Mouse (Mus musculus): ENCODE data around the gene Lpp. TPM values are rescaled to one million over a fixed set of nuclear protein-coding genes. Genes with fewer than 3 reads are reported as not detected.

The Lpp gene
- polyA plus RNA-seq, 1 experiment from 2014 or later = 23.0 TPM

DNA sequence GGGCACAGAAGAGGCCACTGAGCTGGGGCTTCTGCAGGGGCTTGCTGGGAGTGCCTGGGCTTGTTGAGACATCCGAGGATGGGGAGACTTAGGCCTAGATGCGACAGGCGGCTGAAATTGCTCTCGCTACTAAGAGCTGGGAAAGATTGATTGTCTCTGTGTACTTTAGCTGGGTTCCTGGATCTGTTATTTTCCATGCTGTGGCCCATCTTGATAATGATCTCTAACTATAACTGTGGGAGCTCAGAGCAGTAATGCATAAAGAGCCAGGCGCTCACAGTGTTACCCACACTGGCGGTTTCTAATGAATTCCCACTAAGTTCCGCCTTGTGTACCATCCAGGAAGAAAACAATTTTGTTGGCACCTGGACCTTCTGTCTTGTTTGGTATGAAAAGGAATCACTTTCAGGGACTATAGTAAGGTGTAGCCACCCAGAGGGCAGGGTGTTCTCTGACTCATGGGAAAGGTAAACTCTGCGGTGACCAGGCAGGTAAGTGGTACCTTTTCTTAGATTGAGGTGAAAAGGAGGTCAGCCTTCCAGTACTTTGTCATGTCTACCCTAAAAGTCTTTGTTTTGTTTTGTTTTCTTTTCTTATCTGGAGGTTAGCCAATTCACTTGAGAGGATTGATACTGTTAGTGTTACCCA, 10.6 kb downstream of the Lpp start:
- Histone ChIP-seq H3K4me1 (peaks cover 5% of the 10 kb centered on the region; the same call in 1 of the 2 replicates), H3K9me3 (replicated peaks) (peaks cover 15% of the 10 kb centered on the region), H3K36me3 (peaks cover 18% of the 10 kb centered on the region; the same call in 1 of the 2 replicates), H3K27ac (replicated peaks) (no peak overlapping the region), H3K4me3 (no peak overlapping the region), H3K27me3 (ENCODE audit: low read depth, poor library complexity, severe bottlenecking) (no peaks in the 10 kb centered on the region)
- DNase-seq (ENCODE audit: low spot score) = no peak
- 96% methylated on average over 8 of the region's 8 CpGs for WGBS

DNA sequence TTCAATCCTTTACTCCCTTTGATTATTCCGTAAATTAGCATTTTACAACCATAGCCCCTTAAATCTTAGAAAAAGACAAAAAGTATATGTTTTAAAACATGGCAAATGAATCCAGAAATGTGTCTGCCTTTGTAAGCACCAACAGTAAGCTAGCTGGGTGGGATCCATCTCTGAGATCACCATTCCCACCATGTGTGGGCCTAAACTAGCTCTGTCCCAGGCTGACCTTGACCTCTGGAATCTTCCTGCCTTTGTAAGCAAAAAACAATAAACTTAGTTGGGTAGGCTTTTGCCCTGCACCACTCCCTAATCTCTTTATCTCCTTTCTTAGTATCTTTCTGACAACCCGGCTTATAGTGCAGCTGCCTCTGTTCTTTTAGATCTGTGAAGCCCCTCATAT, 13.2 kb downstream of the Lpp start:
- Histone ChIP-seq H3K27me3 (ENCODE audit: low read depth, poor library complexity, severe bottlenecking) (no peaks in the 10 kb centered on the region), H3K9me3 (replicated peaks) (peaks cover 15% of the 10 kb centered on the region), H3K36me3 (peaks cover 18% of the 10 kb centered on the region; the same call in 1 of the 2 replicates), H3K4me1 (peaks cover 5% of the 10 kb centered on the region; the same call in 1 of the 2 replicates), H3K27ac (replicated peaks) (no peak overlapping the region), H3K4me3 (no peak overlapping the region)
- 91% methylated on average over 2 of the region's 2 CpGs for WGBS
- no peak for DNase-seq (ENCODE audit: low spot score)

GRCm38 (mm10) chr16:24411281-24411680, 18.0 kb downstream of the Lpp start:
- H3K4me3 ChIP-seq = no peak overlapping the region
- DNase-seq (ENCODE audit: low spot score) = no peak
- H3K27ac ChIP-seq (replicated peaks) = no peak overlapping the region
- H3K27me3 ChIP-seq (ENCODE audit: low read depth, poor library complexity, severe bottlenecking) = no peaks in the 10 kb centered on the region
- peaks cover 5% of the 10 kb centered on the region; the same call in 1 of the 2 replicates for H3K4me1 ChIP-seq
- H3K36me3 ChIP-seq = peaks cover 11% of the 10 kb centered on the region; the same call in 1 of the 2 replicates
- H3K9me3 ChIP-seq (replicated peaks) = peaks cover 9% of the 10 kb centered on the region
- WGBS = 89% methylated on average over 6 of the region's 6 CpGs

GRCm38 (mm10) chr16:24412193-24412592, 18.9 kb downstream of the Lpp start:
- Histone ChIP-seq H3K36me3 (0 out of 2 replicates have a peak, but pooled peaks cover 3% of the 10 kb centered on the region), H3K4me1 (peaks cover 5% of the 10 kb centered on the region; the same call in 1 of the 2 replicates)
- 90% methylated on average over 5 of the region's 5 CpGs for WGBS

DNA sequence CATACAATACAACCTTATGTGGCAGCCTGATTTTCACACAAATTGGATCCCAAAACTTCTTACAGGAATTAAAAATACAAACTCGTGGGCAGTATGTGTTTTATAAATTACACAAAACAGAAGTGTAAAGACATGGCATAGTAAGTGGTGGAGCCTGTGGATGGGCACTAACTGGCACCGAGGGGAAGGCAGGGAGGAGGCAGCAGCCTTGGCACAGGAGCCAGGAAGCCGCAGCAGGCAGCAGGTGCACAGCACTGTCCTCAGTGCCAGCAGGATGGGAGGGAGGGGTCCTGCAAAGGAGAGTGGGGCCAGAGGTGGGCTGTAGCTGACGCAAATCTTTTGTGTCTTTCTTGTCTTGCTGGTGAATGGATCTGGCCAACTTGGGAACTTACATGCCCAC, 19.8 kb downstream of the Lpp start:
- Histone ChIP-seq H3K9me3 (replicated peaks) (no peaks in the 10 kb centered on the region), H3K4me3 (no peak overlapping the region), H3K27ac (replicated peaks) (no peak overlapping the region), H3K27me3 (ENCODE audit: low read depth, poor library complexity, severe bottlenecking) (no peaks in the 10 kb centered on the region), H3K36me3 (0 out of 2 replicates have a peak, but pooled peaks cover 2% of the 10 kb centered on the region), H3K4me1 (peaks cover 4% of the 10 kb centered on the region; the same call in 1 of the 2 replicates)
- 87% methylated on average over 4 of the region's 4 CpGs for WGBS
- DNase-seq (ENCODE audit: low spot score) = no peak

More at GRCm38 (mm10) chr16:24412193-24412592, 18.9 kb downstream of the Lpp start:
- no peaks in the 10 kb centered on the region for H3K27me3 ChIP-seq (ENCODE audit: low read depth, poor library complexity, severe bottlenecking)
- peaks cover under 1% of the 10 kb centered on the region; the same call in 1 of the 2 replicates for H3K9me3 ChIP-seq (replicated peaks)
- no peak overlapping the region for H3K27ac ChIP-seq (replicated peaks)
- DNase-seq (ENCODE audit: low spot score) = no peak
- H3K4me3 ChIP-seq = no peak overlapping the region

DNA sequence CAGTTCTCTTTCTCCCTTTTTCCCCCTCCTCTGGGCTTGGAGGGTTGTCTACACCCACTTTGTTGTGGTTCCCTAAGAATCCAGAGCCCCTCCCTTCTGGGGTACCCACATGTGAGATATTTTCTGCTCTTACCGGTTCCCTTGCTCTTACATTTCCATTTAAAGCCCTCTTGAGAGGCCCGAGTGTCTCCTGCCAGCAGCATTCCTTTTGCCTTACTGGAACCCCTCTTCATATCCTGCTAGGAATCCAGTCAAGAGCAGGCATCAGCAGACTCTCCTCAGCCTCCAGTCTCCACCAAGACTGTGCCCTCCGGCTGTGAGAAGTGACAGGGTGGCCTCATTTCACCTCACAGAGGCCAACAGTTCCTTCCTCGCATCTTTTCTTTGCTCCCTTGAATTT, 24.7 kb downstream of the Lpp start:
- 81% methylated on average over 4 of the region's 4 CpGs for WGBS
- no peak overlapping the region for H3K27ac ChIP-seq (replicated peaks)
- no peak overlapping the region for H3K4me3 ChIP-seq
- H3K27me3 ChIP-seq (ENCODE audit: low read depth, poor library complexity, severe bottlenecking) = no peaks in the 10 kb centered on the region
- H3K9me3 ChIP-seq (replicated peaks) = no peaks in the 10 kb centered on the region
- peaks cover 14% of the 10 kb centered on the region for H3K4me1 ChIP-seq
- 0 out of 2 replicates have a peak, but pooled peaks cover 2% of the 10 kb centered on the region for H3K36me3 ChIP-seq
- DNase-seq (ENCODE audit: low spot score) = no peak

DNA sequence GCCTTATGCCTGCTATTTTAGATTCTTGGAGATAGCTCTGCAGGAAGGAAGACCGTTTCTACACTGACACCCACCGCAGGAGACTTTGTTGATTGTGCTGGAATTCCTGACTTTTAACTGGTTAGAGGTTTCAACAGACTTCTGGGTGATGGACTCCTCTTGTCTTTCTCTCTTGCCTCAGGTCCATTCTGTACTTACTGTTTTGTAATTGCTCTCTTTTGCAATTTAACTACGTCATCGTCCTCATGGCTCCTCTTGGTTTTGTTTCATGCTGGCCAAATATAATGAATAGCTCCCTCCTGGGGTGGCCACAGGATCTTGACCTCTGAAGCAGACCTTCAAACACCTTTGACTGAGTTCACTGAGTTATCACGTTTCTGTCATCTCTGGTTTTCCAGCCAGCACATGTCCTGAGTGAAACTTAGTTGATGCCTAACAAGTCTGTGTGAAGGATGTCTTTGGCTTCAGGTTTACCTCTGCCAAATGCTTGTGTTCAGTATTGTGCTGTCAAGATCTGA, 27.4 kb downstream of the Lpp start:
- H3K27ac ChIP-seq (replicated peaks) = no peak overlapping the region
- no peak for DNase-seq (ENCODE audit: low spot score)
- H3K4me1 ChIP-seq = peaks cover 23% of the 10 kb centered on the region
- H3K27me3 ChIP-seq (ENCODE audit: low read depth, poor library complexity, severe bottlenecking) = no peaks in the 10 kb centered on the region
- H3K36me3 ChIP-seq = no peaks in the 10 kb centered on the region
- no peaks in the 10 kb centered on the region for H3K9me3 ChIP-seq (replicated peaks)
- H3K4me3 ChIP-seq = no peak overlapping the region
- WGBS = 76% methylated on average over 5 of the region's 5 CpGs

GRCm38 (mm10) chr16:24421687-24422418, 28.5 kb downstream of the Lpp start:
- H3K4me3 ChIP-seq = no peak overlapping the region
- 86% methylated on average over 4 of the region's 4 CpGs for WGBS
- H3K36me3 ChIP-seq = no peaks in the 10 kb centered on the region
- 0 out of 2 replicates have a peak overlapping the region, but pooled peaks have one; percentile 28 for H3K27ac ChIP-seq (replicated peaks)
- H3K4me1 ChIP-seq = peaks cover 23% of the 10 kb centered on the region
- no peaks in the 10 kb centered on the region for H3K9me3 ChIP-seq (replicated peaks)
- no peaks in the 10 kb centered on the region for H3K27me3 ChIP-seq (ENCODE audit: low read depth, poor library complexity, severe bottlenecking)
- DNase-seq (ENCODE audit: low spot score) = no peak

GRCm38 (mm10) chr16:24423196-24423595, 29.9 kb downstream of the Lpp start:
- 60% methylated on average over 4 of the region's 4 CpGs for WGBS

GRCm38 (mm10) chr16:24423751-24424150, 30.4 kb downstream of the Lpp start:
- Histone ChIP-seq H3K36me3 (no peaks in the 10 kb centered on the region), H3K4me3 (no peak overlapping the region), H3K4me1 (peaks cover 23% of the 10 kb centered on the region), H3K9me3 (replicated peaks) (no peaks in the 10 kb centered on the region), H3K27ac (replicated peaks) (no peak overlapping the region), H3K27me3 (ENCODE audit: low read depth, poor library complexity, severe bottlenecking) (no peaks in the 10 kb centered on the region)
- WGBS = 83% methylated on average over 4 of the region's 4 CpGs
- DNase-seq (ENCODE audit: low spot score) = no peak

More at GRCm38 (mm10) chr16:24423196-24423595, 29.9 kb downstream of the Lpp start:
- no peaks in the 10 kb centered on the region for H3K36me3 ChIP-seq
- 0 out of 2 replicates have a peak overlapping the region, but pooled peaks have one; percentile 7 for H3K27ac ChIP-seq (replicated peaks)
- DNase-seq (ENCODE audit: low spot score) = no peak
- H3K4me1 ChIP-seq = peaks cover 23% of the 10 kb centered on the region
- no peaks in the 10 kb centered on the region for H3K9me3 ChIP-seq (replicated peaks)
- no peak overlapping the region for H3K4me3 ChIP-seq
- no peaks in the 10 kb centered on the region for H3K27me3 ChIP-seq (ENCODE audit: low read depth, poor library complexity, severe bottlenecking)

DNA sequence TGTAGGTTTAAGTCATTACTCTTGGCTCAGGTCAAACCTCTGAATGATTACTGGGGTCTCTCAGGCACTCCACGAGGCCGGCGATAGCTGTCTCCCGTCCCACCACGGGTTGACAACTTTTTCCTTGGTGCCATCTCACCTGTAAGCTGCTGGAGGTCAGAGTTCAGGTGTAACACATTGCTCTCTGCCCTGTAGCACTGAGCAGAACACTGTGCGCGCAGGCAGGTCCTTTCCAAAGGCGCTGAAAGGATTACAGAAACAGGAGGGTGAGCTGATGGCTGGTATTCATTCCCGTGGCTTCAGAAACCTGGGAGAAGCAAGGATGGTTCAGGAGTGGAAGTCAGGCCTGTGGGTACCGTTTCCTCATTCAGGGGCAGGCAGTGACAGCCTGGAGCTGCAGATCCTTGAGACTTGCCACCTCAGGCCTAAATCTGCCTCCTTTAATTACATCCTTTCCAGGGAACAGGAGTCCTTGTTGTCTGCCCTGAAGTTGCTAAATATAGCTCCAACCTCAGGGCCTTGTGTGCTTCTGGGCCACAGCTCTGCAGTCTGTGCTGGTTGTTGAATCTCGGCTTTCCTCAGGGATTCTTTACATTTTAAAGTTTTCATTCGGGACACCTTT, 31.2 kb downstream of the Lpp start:
- no peaks in the 10 kb centered on the region for H3K36me3 ChIP-seq
- DNase-seq (ENCODE audit: low spot score) = no peak
- H3K27ac ChIP-seq (replicated peaks) = no peak overlapping the region
- H3K4me1 ChIP-seq = peaks cover 23% of the 10 kb centered on the region
- 86% methylated on average over 12 of the region's 12 CpGs for WGBS
- H3K9me3 ChIP-seq (replicated peaks) = no peaks in the 10 kb centered on the region
- H3K27me3 ChIP-seq (ENCODE audit: low read depth, poor library complexity, severe bottlenecking) = no peaks in the 10 kb centered on the region
- H3K4me3 ChIP-seq = no peak overlapping the region

DNA sequence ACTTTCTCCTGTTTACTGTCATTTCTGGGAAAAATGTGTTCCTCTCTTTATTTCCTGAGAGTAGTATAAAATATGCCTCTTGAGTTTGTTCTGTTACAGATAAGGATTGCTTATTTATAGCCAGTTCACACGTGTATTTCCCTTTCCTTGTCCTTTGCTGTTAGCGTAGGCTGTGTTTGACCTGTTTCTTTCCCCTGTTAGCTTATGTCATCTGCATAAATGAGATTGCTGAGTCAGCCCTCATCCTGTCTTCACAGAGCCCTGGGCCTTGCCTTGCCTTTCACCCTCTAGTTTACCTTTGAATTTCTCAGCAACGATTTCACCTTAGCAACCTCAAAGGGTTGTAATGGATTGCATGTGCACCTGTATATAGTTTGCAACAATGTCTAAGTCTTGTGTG, 32.5 kb downstream of the Lpp start:
- H3K9me3 ChIP-seq (replicated peaks) = no peaks in the 10 kb centered on the region
- H3K36me3 ChIP-seq = no peaks in the 10 kb centered on the region
- DNase-seq (ENCODE audit: low spot score) = no peak
- H3K27ac ChIP-seq (replicated peaks) = no peak overlapping the region
- WGBS = 88% methylated on average over 3 of the region's 3 CpGs
- no peaks in the 10 kb centered on the region for H3K27me3 ChIP-seq (ENCODE audit: low read depth, poor library complexity, severe bottlenecking)
- no peak overlapping the region for H3K4me3 ChIP-seq
- peaks cover 23% of the 10 kb centered on the region for H3K4me1 ChIP-seq
